Mouse (Mus musculus) intestine, embryonic 16.5 days (tissue): ENCODE data around the gene Myh11. TPM values are rescaled to one million over a fixed set of nuclear protein-coding genes. Genes with fewer than 3 reads are reported as not detected.
"Not testable (repeated sequence)": the region's sequence is repeated elsewhere in the genome, so short reads cannot be mapped to it uniquely, and the experiment has no call there.

Experiments
- ATAC-seq: fragments of 200-750 bp; cut with Nextera tagmentation; 2 replicates; pipeline ENCODE4 v1.8.0; 2017; ENCODE audit warnings: moderate TSS enrichment, moderate library complexity
- H3K27ac ChIP-seq: fragments of 300-500 bp; sonication (generic); 2 replicates; pipeline ENCODE4 v1.5.1; 2014; ENCODE audit warnings: mild to moderate bottlenecking, low read length
- H3K27me3 ChIP-seq: fragments of 300-500 bp; sonication (generic); replicated peaks from 2 replicates; pipeline ENCODE4 v1.6.1; 2014; ENCODE audit warnings: low read length, control low read depth, mixed read lengths; ENCODE audit not compliant: control insufficient read depth, insufficient read depth
- H3K36me3 ChIP-seq: fragments of 300-500 bp; sonication (generic); 2 replicates; pipeline ENCODE4 v1.6.1; 2014; ENCODE audit warnings: low read length, control low read depth; ENCODE audit not compliant: control insufficient read depth, insufficient read depth
- H3K4me1 ChIP-seq: fragments of 300-500 bp; sonication (generic); 2 replicates; pipeline ENCODE4 v1.6.1; 2014; ENCODE audit warnings: low read length, control low read depth, mixed read lengths; ENCODE audit not compliant: control insufficient read depth, insufficient read depth
- H3K4me2 ChIP-seq: fragments of 300-500 bp; sonication (generic); 2 replicates; pipeline ENCODE4 v1.6.1; 2014; ENCODE audit warnings: low read depth, low read length, control low read depth
- H3K4me3 ChIP-seq: fragments of 300-500 bp; sonication (generic); 2 replicates; pipeline ENCODE4 v1.5.1; 2014; ENCODE audit warnings: mild to moderate bottlenecking, low read length
- H3K9ac ChIP-seq: fragments of 300-500 bp; sonication (generic); 2 replicates; pipeline ENCODE4 v1.6.1; 2014; ENCODE audit warnings: low read depth, low read length
- H3K9me3 ChIP-seq: fragments of 300-500 bp; sonication (generic); 2 replicates; pipeline ENCODE4 v1.6.1; 2016; ENCODE audit warnings: low read length, control low read depth; ENCODE audit not compliant: control insufficient read depth
- WGBS: fragments of 180-500 bp; shearing (Covaris S2); extraction: QIAGEN DNeasy Blood & Tissue Kit; methylation state at CpG from one replicate; pipeline ENCODE4 v1.1.7; 2014; 5-methylcytosine and 5-hydroxymethylcytosine counted together
- microRNA counts: library from miRNA; unstranded; fragments of <30 nt; microRNA quantifications from one replicate; lab custom pipeline; 2016
- microRNA-seq: library from miRNA; unstranded; fragments of <30 nt; microRNA quantifications from one replicate; pipeline ENCODE4, GENCODE M21; 2016
- polyA plus RNA-seq: library from polyadenylated mRNA; unstranded; fragments of >200 nt; fragmentation: Nextera tagmentation; extraction: Ambion mirVana; gene quantifications from 2 replicates; pipeline ENCODE4 v1.2.1, GENCODE M21; 2015

Myh11 gene
- polyA plus RNA-seq, 1 experiment from 2014 or later, result 140 TPM

DNA sequence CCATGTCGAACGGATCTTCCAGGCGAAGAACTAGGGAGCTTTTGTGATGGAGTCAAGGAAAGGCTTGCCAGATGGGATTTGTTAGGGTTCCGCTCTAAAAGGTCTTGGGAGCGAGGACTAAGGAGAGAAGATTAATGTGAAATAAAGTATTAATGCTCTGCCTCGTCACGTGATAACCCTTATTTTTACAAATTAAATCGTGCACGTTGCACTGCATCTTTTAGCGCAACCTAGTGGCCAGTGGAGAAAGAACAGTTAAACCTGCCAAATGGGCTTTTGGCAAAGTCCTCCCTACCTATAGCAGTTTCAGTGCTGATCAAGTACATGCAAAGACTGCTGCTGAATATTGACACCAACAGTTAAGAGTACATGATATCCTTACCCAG lies 131.4 kb downstream of the Myh11 start:
- ATAC-seq, result peak; percentile 15; the same call in 1 of the 2 replicates

DNA sequence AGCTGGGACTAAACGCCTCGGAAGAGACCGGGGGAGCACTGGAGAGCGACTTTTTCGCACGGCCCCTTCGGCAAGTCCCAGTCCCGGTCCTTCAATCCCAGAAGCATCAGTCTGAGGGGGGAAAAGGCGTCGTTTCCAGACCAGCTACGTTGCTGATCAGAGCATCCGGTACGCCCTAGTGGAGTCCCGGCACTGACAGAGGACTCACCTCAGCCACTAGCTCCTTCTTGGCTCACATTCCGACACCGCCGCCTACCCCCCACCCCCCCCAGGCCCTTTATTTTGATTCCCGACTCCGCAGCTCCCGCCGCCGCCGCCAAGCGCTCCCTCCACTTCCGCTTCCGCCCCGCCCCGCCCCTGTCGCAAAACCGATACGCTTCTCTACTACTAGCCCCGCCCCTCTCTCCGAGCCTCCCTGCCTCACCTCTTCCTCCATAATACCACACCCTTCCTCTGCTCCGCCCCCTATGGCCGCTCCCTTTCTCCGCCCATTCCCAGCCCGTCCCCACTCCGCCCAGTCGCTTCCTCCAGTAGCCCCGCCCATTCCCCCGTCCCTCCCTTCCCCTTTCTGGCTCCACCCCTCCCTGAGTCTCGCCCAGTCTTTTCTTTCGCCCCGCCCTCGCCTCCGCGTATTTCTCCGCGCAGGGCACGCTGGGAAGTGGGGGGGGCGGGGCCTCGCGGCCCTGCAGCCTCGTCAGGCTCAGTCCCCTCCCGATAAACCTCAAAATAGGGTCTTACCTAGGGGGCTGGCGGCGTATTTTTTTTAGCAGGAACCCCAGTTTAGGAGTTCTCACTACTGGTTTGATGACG lies 132.0 kb downstream of the Myh11 start:
- H3K9me3 ChIP-seq, result no peaks in the 10 kb centered on the region

More for the DNA sequence above, 131.4 kb downstream of the Myh11 start:
- Histone ChIP-seq H3K4me3 (peak overlapping the region; percentile 59), H3K4me2 (peak overlapping the region; percentile 69), H3K4me1 (peaks cover 15% of the 10 kb centered on the region), H3K27ac (peak overlapping the region; percentile 98), H3K9ac (peak overlapping the region; percentile 80), H3K27me3 (no peaks in the 10 kb centered on the region), H3K9me3 (no peaks in the 10 kb centered on the region), H3K36me3 (no peaks in the 10 kb centered on the region)
- under 1% methylated on average over 10 of the region's 10 CpGs for WGBS

DNA sequence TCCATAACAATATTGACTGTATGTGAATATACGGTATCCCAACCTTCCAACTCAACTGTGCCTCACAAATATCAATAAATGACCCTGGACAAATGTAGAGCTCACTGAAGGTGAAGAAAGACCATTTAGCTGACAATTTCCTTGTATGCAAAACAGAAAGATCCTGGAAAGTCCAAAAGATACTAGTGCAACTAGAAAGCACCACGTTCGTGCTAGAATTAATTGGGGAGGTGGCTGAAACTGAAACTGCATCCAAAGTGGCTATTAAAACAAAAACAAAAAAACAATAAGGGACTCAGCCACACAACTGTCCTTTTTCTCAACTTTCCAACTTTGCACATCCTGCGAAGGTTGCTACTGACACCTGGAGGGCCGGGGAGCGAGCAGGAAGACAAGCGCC lies 132.6 kb downstream of the Myh11 start:
- Histone ChIP-seq H3K4me2 (peak overlapping the region; percentile 66), H3K27ac (peak overlapping the region; percentile 76)
- 7% methylated on average over 7 of the region's 7 CpGs for WGBS

More for the DNA sequence above, 132.0 kb downstream of the Myh11 start:
- no peaks in the 10 kb centered on the region for H3K36me3 ChIP-seq
- 2% methylated on average over 56 of the region's 58 CpGs for WGBS
- H3K27me3 ChIP-seq, result no peaks in the 10 kb centered on the region
- ATAC-seq, result peak; percentile 87
- H3K9ac ChIP-seq, result peak overlapping the region; percentile 80
- H3K4me3 ChIP-seq, result peak overlapping the region; percentile 59
- peak overlapping the region; percentile 69 for H3K4me2 ChIP-seq
- peaks cover 15% of the 10 kb centered on the region for H3K4me1 ChIP-seq
- peak overlapping the region; percentile 98 for H3K27ac ChIP-seq

DNA sequence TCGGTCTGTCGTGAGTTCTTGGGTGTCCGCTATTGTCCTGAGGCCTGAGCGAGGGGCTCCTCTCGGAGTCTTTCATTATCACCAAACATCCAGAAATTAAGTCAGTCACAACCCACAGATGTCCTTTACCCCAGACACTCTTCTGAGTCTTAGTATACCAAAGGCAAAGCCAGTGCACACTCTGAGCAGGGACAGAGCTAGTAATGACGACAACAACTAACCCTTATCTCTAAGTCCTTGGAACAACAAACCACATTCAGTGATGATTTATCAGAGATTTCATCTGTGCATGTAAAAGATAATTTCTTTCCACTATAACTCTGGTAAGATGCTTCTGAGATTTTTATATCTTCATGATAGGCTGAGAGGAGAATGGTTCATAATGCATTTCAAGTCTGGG lies 134.9 kb downstream of the Myh11 start:
- peaks cover 11% of the 10 kb centered on the region for H3K4me1 ChIP-seq
- no peak overlapping the region for H3K4me3 ChIP-seq
- peaks cover 3% of the 10 kb centered on the region; the same call in 1 of the 2 replicates for H3K36me3 ChIP-seq
- H3K27ac ChIP-seq, result no peak overlapping the region
- 93% methylated on average over 5 of the region's 6 CpGs for WGBS
- no peak overlapping the region for H3K4me2 ChIP-seq
- H3K9me3 ChIP-seq, result no peaks in the 10 kb centered on the region
- no peak for ATAC-seq
- no peaks in the 10 kb centered on the region for H3K27me3 ChIP-seq
- no peak overlapping the region for H3K9ac ChIP-seq

More for the DNA sequence above, 132.6 kb downstream of the Myh11 start:
- Histone ChIP-seq H3K27me3 (no peaks in the 10 kb centered on the region), H3K36me3 (no peaks in the 10 kb centered on the region), H3K9me3 (no peaks in the 10 kb centered on the region), H3K4me1 (peaks cover 11% of the 10 kb centered on the region), H3K9ac (peak overlapping the region; percentile 72), H3K4me3 (peak overlapping the region; percentile 59)
- no peak for ATAC-seq

DNA sequence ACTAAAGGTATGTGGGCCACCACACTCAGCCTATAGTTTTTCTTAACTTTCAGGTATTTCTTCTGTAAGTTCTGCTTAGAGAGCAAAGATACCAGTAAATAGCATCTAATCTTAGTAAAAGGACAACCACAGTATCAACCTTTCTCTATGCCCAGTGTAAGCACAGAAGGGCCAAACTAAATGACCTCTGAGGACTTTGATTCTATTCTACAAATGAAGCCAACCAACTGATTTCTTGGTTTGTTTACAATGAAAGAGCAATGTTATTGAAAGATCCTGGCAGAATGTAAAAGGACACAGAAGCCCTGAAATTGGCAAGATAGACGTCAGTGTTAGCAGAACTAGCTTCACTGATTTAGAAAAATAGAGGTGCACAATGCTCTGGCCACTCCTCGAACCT lies 135.5 kb downstream of the Myh11 start:
- H3K9me3 ChIP-seq, H3K27ac ChIP-seq, H3K4me3 ChIP-seq, H3K4me2 ChIP-seq, H3K9ac ChIP-seq, ATAC-seq, H3K27me3 ChIP-seq, H3K36me3 ChIP-seq: not testable (repeated sequence)
- peaks cover 11% of the 10 kb centered on the region for H3K4me1 ChIP-seq
- no CpG with 5 or more reads among the region's 2 CpGs for WGBS

DNA sequence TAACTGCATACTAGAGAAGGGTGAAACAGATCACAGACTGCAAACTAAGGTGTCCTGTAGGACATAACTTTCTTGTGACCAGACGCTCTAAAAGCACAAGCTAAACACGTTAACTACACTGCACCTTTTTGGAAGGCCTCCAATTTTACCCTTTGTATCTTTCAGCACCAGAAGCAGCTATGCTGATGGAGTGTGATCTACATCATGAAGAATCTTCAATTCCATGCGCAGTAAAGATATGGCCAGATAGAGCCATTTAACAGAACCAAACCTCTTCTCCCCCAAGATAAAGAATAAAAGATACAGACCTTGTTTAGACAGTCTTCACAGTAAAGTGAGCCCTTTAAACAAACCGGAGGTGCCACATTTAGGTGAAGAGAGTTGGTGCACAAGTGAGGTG lies 139.5 kb downstream of the Myh11 start:
- H3K4me1 ChIP-seq, result no peaks in the 10 kb centered on the region
- ATAC-seq, result no peak
- peaks cover 3% of the 10 kb centered on the region; the same call in 1 of the 2 replicates for H3K36me3 ChIP-seq
- no peak overlapping the region for H3K9ac ChIP-seq
- no peak overlapping the region for H3K27ac ChIP-seq
- H3K27me3 ChIP-seq, result no peaks in the 10 kb centered on the region
- WGBS, result 92% methylated on average over 4 of the region's 4 CpGs
- H3K4me2 ChIP-seq, result no peak overlapping the region
- H3K9me3 ChIP-seq, result no peaks in the 10 kb centered on the region
- no peak overlapping the region for H3K4me3 ChIP-seq

DNA sequence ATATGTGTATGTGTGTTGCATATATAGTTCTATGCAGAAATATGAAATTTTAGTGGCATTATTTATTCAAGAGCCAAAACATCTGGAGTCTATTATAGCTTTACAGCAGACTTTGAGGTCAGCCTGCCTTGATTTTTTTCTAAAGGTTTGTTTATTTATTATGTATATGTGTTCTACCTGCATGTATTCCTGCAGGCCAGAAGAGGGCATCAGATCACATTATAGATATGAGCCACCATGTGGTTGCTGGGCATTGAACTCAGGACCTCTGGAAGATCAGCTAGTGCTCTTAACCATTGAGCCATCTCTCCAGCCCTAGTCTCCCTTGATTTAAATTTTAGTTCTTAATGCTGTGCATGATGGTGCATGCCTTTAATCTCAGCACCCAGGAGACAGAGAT lies 143.5 kb downstream of the Myh11 start:
- no peak for ATAC-seq
- H3K27ac ChIP-seq, result no peak overlapping the region
- no peaks in the 10 kb centered on the region for H3K27me3 ChIP-seq
- H3K4me2 ChIP-seq, result no peak overlapping the region
- no peaks in the 10 kb centered on the region for H3K4me1 ChIP-seq
- peaks cover 7% of the 10 kb centered on the region for H3K36me3 ChIP-seq
- H3K9ac ChIP-seq, result no peak overlapping the region
- no peaks in the 10 kb centered on the region for H3K9me3 ChIP-seq
- H3K4me3 ChIP-seq, result no peak overlapping the region

MicroRNAs within 50 kb of the gene (microRNA counts, 519-probe panel; counts per million panel counts)
- microRNA mmu-miR-484 (lab: Ali Mortazavi, UCI), result 2,647 counts per million, percentile 65 among the panel's probes with 10 or more counts

Small RNA genes lying within 50 kb of the gene (microRNA-seq; reads per million reads assigned to microRNA genes)
- 2,025 reads per million, percentile 79 among the genes with 10 or more reads in this experiment for gene Mir484

Other genes with a start within 250 kb of the Myh11 start
- gene Nde1, start 128.1 kb downstream of the Myh11 start, polyA plus RNA-seq, result 59.2 and 65.8 TPM in 2 replicates
- 11.1 and 11.9 TPM in 2 replicates for gene Marf1, start 128.0 kb downstream of the Myh11 start, polyA plus RNA-seq
- gene Fopnl, start 26.0 kb upstream of the Myh11 start, polyA plus RNA-seq, result 106 and 115 TPM in 2 replicates
- 5.6 and 7.1 TPM in 2 replicates for gene Abcc1, start 70.2 kb upstream of the Myh11 start, polyA plus RNA-seq